Comparison of ENCODE assay signal across 10 mouse cellular contexts in genomic region chr10:82900546-82900945, GRCm38 (mm10). TPM values are rescaled to one million over a fixed set of nuclear protein-coding genes. Genes with fewer than 3 reads are reported as not detected.
DNase-seq lines count a peak whose midpoint lies in the region; ATAC-seq and TF ChIP-seq lines count a peak whose summit lies in the region.
"Had no signal": no experiment of that assay in that cellular context is flagged by ENCODE, and none has a peak within 500 bp of the region (broad histone marks: within the 10 kb centered on the region; RNA-seq: fewer than 3 reads in every experiment).

No protein-coding gene starts in this region.

- no peak for TF ChIP-seq POLR2A in small intestine, adult 2 months (IDR thresholded peaks at IDR 0.05; ENCODE audit: low read depth, low read length)
- no peak for TF ChIP-seq POLR2A in cerebellum, adult 2 months (IDR thresholded peaks at IDR 0.05; ENCODE audit: borderline replicate concordance, insufficient read depth, low read length)

- no peaks in the 10 kb centered on the region for H3K9me3 ChIP-seq in stomach, embryonic 14.5 days (ENCODE audit: control insufficient read depth, low read depth, low read length)
- no peaks in the 10 kb centered on the region for H3K9me3 ChIP-seq in stomach, postnatal 0 days (ENCODE audit: control insufficient read depth, low read length)
- no peaks in the 10 kb centered on the region for H3K9me3 ChIP-seq in hindbrain, embryonic 12.5 days (replicated peaks)

- H3K27me3 ChIP-seq in stomach, embryonic 14.5 days (ENCODE audit: control insufficient read depth, insufficient read depth, low read length) = no peaks in the 10 kb centered on the region
- no peaks in the 10 kb centered on the region for H3K27me3 ChIP-seq in stomach, postnatal 0 days (ENCODE audit: control insufficient read depth, insufficient read depth, low read length)
- 0 out of 2 replicates have a peak, but pooled peaks cover 4% of the 10 kb centered on the region for H3K27me3 ChIP-seq in hindbrain, embryonic 12.5 days
- no peaks in the 10 kb centered on the region for H3K27me3 ChIP-seq in small intestine, adult 2 months (ENCODE audit: control insufficient read depth, insufficient read depth, low read length)
- H3K27me3 ChIP-seq in cerebellum, adult 2 months (ENCODE audit: control insufficient read depth, insufficient read depth, low read length) = no peaks in the 10 kb centered on the region
- H3K27me3 ChIP-seq: Patski had no signal

- H3K9ac ChIP-seq in stomach, embryonic 14.5 days (replicated peaks; ENCODE audit: low read depth, low read length) = no peak overlapping the region
- no peak overlapping the region for H3K9ac ChIP-seq in stomach, postnatal 0 days (ENCODE audit: low read length)
- no peak overlapping the region for H3K9ac ChIP-seq in hindbrain, embryonic 12.5 days

- 0 out of 2 replicates have a peak, but pooled peaks cover 2% of the 10 kb centered on the region for H3K4me1 ChIP-seq in stomach, embryonic 14.5 days (ENCODE audit: control insufficient read depth, insufficient read depth, low read length)
- no peaks in the 10 kb centered on the region for H3K4me1 ChIP-seq in stomach, postnatal 0 days (replicated peaks; ENCODE audit: control insufficient read depth, insufficient read depth)
- H3K4me1 ChIP-seq in hindbrain, embryonic 12.5 days = peaks cover 16% of the 10 kb centered on the region
- H3K4me1 ChIP-seq in small intestine, adult 2 months (ENCODE audit: control insufficient read depth, insufficient read depth, insufficient read length, low read length) = peaks cover 7% of the 10 kb centered on the region; the same call in 1 of the 2 replicates
- H3K4me1 ChIP-seq in cerebellum, adult 2 months (ENCODE audit: control insufficient read depth, insufficient read depth, low read length) = no peaks in the 10 kb centered on the region

- DNase-seq in stomach, postnatal 0 days (ENCODE audit: low spot score) = no peak
- DNase-seq in lung, postnatal 10 days = peak; percentile 62
- no peak for DNase-seq in cerebellum, adult 2 months
- no peak for DNase-seq in ovary, postnatal 14 days (ENCODE audit: low spot score)
- no peak for DNase-seq in heart, adult 8-10 months (ENCODE audit: low spot score)
- DNase-seq: kidney, postnatal 25 days had no signal

- 0 out of 2 replicates have a peak, but pooled peaks have one; percentile 2 for ATAC-seq in stomach, embryonic 14.5 days (ENCODE audit: insufficient number of reproducible peaks, insufficient read depth, low FRiP score, low read depth)
- ATAC-seq in stomach, postnatal 0 days (ENCODE audit: low FRiP score, low TSS enrichment) = no peak
- ATAC-seq in hindbrain, embryonic 12.5 days (ENCODE audit: low FRiP score) = peak; percentile 27
- ATAC-seq: Patski had no signal

- no peak for TF ChIP-seq CTCF in stomach, postnatal 0 days (IDR thresholded peaks at IDR 0.05; ENCODE audit: low read depth)
- TF ChIP-seq CTCF in small intestine, adult 2 months (IDR thresholded peaks at IDR 0.05; ENCODE audit: extremely low read depth, insufficient read length, insufficient replicate concordance, low read depth, low read length) = no peak
- TF ChIP-seq CTCF in cerebellum, adult 2 months (IDR thresholded peaks at IDR 0.05; ENCODE audit: borderline replicate concordance, insufficient read depth, low read depth, low read length) = no peak

- peaks cover 24% of the 10 kb centered on the region for H3K36me3 ChIP-seq in stomach, embryonic 14.5 days (ENCODE audit: control insufficient read depth, insufficient read depth, low read length)
- peaks cover 12% of the 10 kb centered on the region for H3K36me3 ChIP-seq in stomach, postnatal 0 days (ENCODE audit: control insufficient read depth, insufficient read depth, low read length)
- H3K36me3 ChIP-seq in hindbrain, embryonic 12.5 days = peaks cover 26% of the 10 kb centered on the region
- peaks cover 21% of the 10 kb centered on the region for H3K36me3 ChIP-seq in small intestine, adult 2 months (ENCODE audit: control insufficient read depth, insufficient read depth, low read length)

- 27% methylated on average over 7 of the region's 7 CpGs for WGBS in stomach, embryonic 14.5 days
- WGBS in stomach, postnatal 0 days = 46% methylated on average over 7 of the region's 7 CpGs
- WGBS in hindbrain, embryonic 12.5 days = 12% methylated on average over 7 of the region's 7 CpGs
- WGBS in small intestine, adult 2 months = 62% methylated on average over 7 of the region's 7 CpGs
- 37% methylated on average over 7 of the region's 7 CpGs for WGBS in cerebellum, adult 2 months

- H3K4me2 ChIP-seq in stomach, embryonic 14.5 days (replicated peaks; ENCODE audit: low read depth, low read length) = no peak overlapping the region
- H3K4me2 ChIP-seq in stomach, postnatal 0 days (replicated peaks; ENCODE audit: low read depth) = no peak overlapping the region
- H3K4me2 ChIP-seq in hindbrain, embryonic 12.5 days (replicated peaks) = peak overlapping the region; percentile 7; the same call in 1 of the 2 replicates

- no peak overlapping the region for H3K4me3 ChIP-seq in stomach, embryonic 14.5 days (ENCODE audit: low read depth, low read length)
- H3K4me3 ChIP-seq in stomach, postnatal 0 days (ENCODE audit: low read depth, low read length) = no peak overlapping the region
- H3K4me3 ChIP-seq in hindbrain, embryonic 12.5 days = no peak overlapping the region
- H3K4me3 ChIP-seq in small intestine, adult 2 months (ENCODE audit: low read depth, low read length) = peak overlapping the region; percentile 47; the same call in 1 of the 2 replicates
- H3K4me3 ChIP-seq in cerebellum, adult 2 months (replicated peaks; ENCODE audit: insufficient read depth, low read depth, low read length) = no peak overlapping the region

- no peak overlapping the region for H3K27ac ChIP-seq in stomach, embryonic 14.5 days (ENCODE audit: low read length)
- H3K27ac ChIP-seq in stomach, postnatal 0 days (replicated peaks) = no peak overlapping the region
- H3K27ac ChIP-seq in hindbrain, embryonic 12.5 days = no peak overlapping the region
- H3K27ac ChIP-seq in small intestine, adult 2 months (ENCODE audit: insufficient read depth, low read depth, low read length) = no peak overlapping the region
- H3K27ac ChIP-seq in cerebellum, adult 2 months (ENCODE audit: insufficient read depth, low read length) = no peak overlapping the region

- TF ChIP-seq EP300 in stomach, postnatal 0 days (optimal IDR thresholded peaks at IDR 0.05) = no peak

RNA-seq across cellular contexts. Expression of gene Eid3, which starts 34.1 kb away (rescaled TPM):
- polyA plus RNA-seq in stomach, embryonic 14.5 days (2014; fragmentation: Nextera tagmentation; extraction: Ambion mirVana) = 0.52 and 0.88 TPM in 2 replicates
- 0.36 and 0.38 TPM in 2 replicates for polyA plus RNA-seq in stomach, postnatal 0 days (2015; fragmentation: Nextera tagmentation; extraction: Ambion mirVana)
- polyA plus RNA-seq in hindbrain, embryonic 12.5 days (2016; fragmentation: Nextera tagmentation; extraction: Ambion mirVana) = 0.53 and 0.59 TPM in 2 replicates
- 0.43 and 0.48 TPM in 2 replicates for polyA plus RNA-seq in small intestine, adult 2 months (2012; rRNA removed)
- polyA plus RNA-seq in cerebellum, adult 2 months (2012; rRNA removed) = 0.90 and 1.0 TPM in 2 replicates
- total RNA-seq in heart, adult 8-10 months (2022) = 1 to 10 TPM in 1 of 4 experiments, under 1 TPM in 3; 0.40 to 1.9 (median 0.58) TPM
